8 mouse cellular contexts compared by ENCODE assay signal in genomic region chrX:140542474-140542845, GRCm38 (mm10). TPM values are rescaled to one million over a fixed set of nuclear protein-coding genes. Genes with fewer than 3 reads are reported as not detected.
DNase-seq lines count a peak whose midpoint lies in the region; ATAC-seq lines count a peak whose summit lies in the region.

No protein-coding gene starts in this region.

- peak overlapping the region; percentile 50 for H3K4me2 ChIP-seq in embryonic facial prominence, embryonic 14.5 days (ENCODE audit: low read depth, low read length)
- H3K4me2 ChIP-seq in limb, embryonic 11.5 days (ENCODE audit: low read depth, severe bottlenecking): peak overlapping the region; percentile 67

- H3K9me3 ChIP-seq in embryonic facial prominence, embryonic 14.5 days (ENCODE audit: control insufficient read depth, low read length): no peaks in the 10 kb centered on the region
- no peaks in the 10 kb centered on the region for H3K9me3 ChIP-seq in limb, embryonic 11.5 days (ENCODE audit: control insufficient read depth, low read length)

- H3K27ac ChIP-seq in embryonic facial prominence, embryonic 14.5 days (replicated peaks; ENCODE audit: low read depth, low read length): peak overlapping the region; percentile 86
- H3K27ac ChIP-seq in limb, embryonic 11.5 days (replicated peaks; ENCODE audit: low read depth, low read length): peak overlapping the region; percentile 49

- 0 out of 2 replicates have a peak, but pooled peaks cover 6% of the 10 kb centered on the region for H3K36me3 ChIP-seq in embryonic facial prominence, embryonic 14.5 days (ENCODE audit: control insufficient read depth, insufficient read depth, low read length)
- no peaks in the 10 kb centered on the region for H3K36me3 ChIP-seq in limb, embryonic 11.5 days (ENCODE audit: control insufficient read depth, insufficient read depth, low read length)

- WGBS in embryonic facial prominence, embryonic 14.5 days: 19% methylated on average over 12 of the region's 21 CpGs
- 9% methylated on average over 21 of the region's 21 CpGs for whole genome bisulfite sequencing in limb, embryonic 11.5 days

- intact Hi-C loops in gastrocnemius, postnatal 14 days (cut with DNase I; ENCODE audit: low total_unique reads): no loop called here
- intact Hi-C loops in gastrocnemius, postnatal 36 days (cut with DNase I): loop anchor here (2.0 to 5.0 kb wide), 2 partner anchors 22 to 35 kb away; no protein-coding TSS in a partner anchor

- ATAC-seq in embryonic facial prominence, embryonic 14.5 days (ENCODE audit: low read depth): peak; percentile 89
- ATAC-seq in limb, embryonic 11.5 days (ENCODE audit: insufficient number of reproducible peaks, low FRiP score, low TSS enrichment, low read depth): peak; percentile 90
- peak; percentile 3 for ATAC-seq in megakaryocyte progenitor cell, adult 5-6 weeks (replicated peaks; ENCODE audit: poor library complexity)

- DNase-seq in gastrocnemius, postnatal 14 days: peak; percentile 65
- DNase-seq in gastrocnemius, postnatal 36 days: no peak
- DNase-seq in adrenal gland, postnatal 14 days: peak; percentile 77
- DNase-seq in embryonic facial prominence, embryonic 14.5 days (ENCODE audit: low spot score): peak; percentile 57
- DNase-seq in heart, postnatal 4 days: peak; percentile 65
- DNase-seq in limb, embryonic 11.5 days (ENCODE audit: low spot score): peak; percentile 74
- DNase-seq in right cerebral cortex, postnatal 14 days: peak; percentile 34

- peak overlapping the region; percentile 71 for H3K9ac ChIP-seq in embryonic facial prominence, embryonic 14.5 days (ENCODE audit: low read depth, low read length)
- peak overlapping the region; percentile 74 for H3K9ac ChIP-seq in limb, embryonic 11.5 days (ENCODE audit: low read length)

- H3K4me1 ChIP-seq in embryonic facial prominence, embryonic 14.5 days (ENCODE audit: control insufficient read depth, insufficient read depth, low read length): 0 out of 2 replicates have a peak, but pooled peaks cover 3% of the 10 kb centered on the region
- H3K4me1 ChIP-seq in limb, embryonic 11.5 days (ENCODE audit: control insufficient read depth, insufficient read depth, low read length): no peaks in the 10 kb centered on the region; the same call in 1 of the 2 replicates

- peaks cover 8% of the 10 kb centered on the region for H3K27me3 ChIP-seq in embryonic facial prominence, embryonic 14.5 days (replicated peaks; ENCODE audit: control insufficient read depth, insufficient read depth, low read length)
- peaks cover 24% of the 10 kb centered on the region for H3K27me3 ChIP-seq in limb, embryonic 11.5 days (ENCODE audit: control insufficient read depth, insufficient read depth, low read length)

- H3K4me3 ChIP-seq in embryonic facial prominence, embryonic 14.5 days (ENCODE audit: low read depth, low read length): peak overlapping the region; percentile 41
- peak overlapping the region; percentile 39 for H3K4me3 ChIP-seq in limb, embryonic 11.5 days (ENCODE audit: low read depth, low read length)

RNA-seq across cellular contexts. Expression of gene Tsc22d3, which starts 58.0 kb away (rescaled TPM):
- 100 to 1,000 TPM; 119 to 244 TPM for total RNA-seq in gastrocnemius, postnatal 14 days (2021)
- 100 to 1,000 TPM; 258 to 294 TPM for total RNA-seq in gastrocnemius, postnatal 36 days (2021)
- total RNA-seq in adrenal gland, postnatal 14 days (2021): 126 and 203 TPM in 2 replicates
- polyA plus RNA-seq in embryonic facial prominence, embryonic 14.5 days (2014; fragmentation: Nextera tagmentation; extraction: Ambion mirVana): 99.9 and 108 TPM in 2 replicates
- total RNA-seq in heart, postnatal 4 days (2021): 100 to 1,000 TPM; 101 to 105 TPM
- 124 and 128 TPM in 2 replicates for polyA plus RNA-seq in limb, embryonic 11.5 days (2014; fragmentation: Nextera tagmentation; extraction: Ambion mirVana)
- 24.6 and 26.8 TPM in 2 replicates for total RNA-seq in megakaryocyte progenitor cell, adult 5-6 weeks (2015)
- total RNA-seq in megakaryocyte progenitor cell, adult 5-6 weeks (2017): 25.3 and 29.8 TPM in 2 replicates

Comparison
In these comparisons a context has a peak if more than half of its experiments do, and no peak if none do; other contexts are left out.
1. DNase-seq: peak in gastrocnemius, postnatal 14 days (single experiment), adrenal gland, postnatal 14 days (single experiment), embryonic facial prominence, embryonic 14.5 days (single experiment), heart, postnatal 4 days (single experiment), limb, embryonic 11.5 days (single experiment) and right cerebral cortex, postnatal 14 days (single experiment); none in gastrocnemius, postnatal 36 days (0 of 2).
2. ATAC-seq: peak in every context shown above with its lines; median percentile 90 in limb, embryonic 11.5 days; 89 in embryonic facial prominence, embryonic 14.5 days; 3 in megakaryocyte progenitor cell, adult 5-6 weeks.